ENCODE assay signal across 9 mouse cellular contexts in the genomic region with DNA sequence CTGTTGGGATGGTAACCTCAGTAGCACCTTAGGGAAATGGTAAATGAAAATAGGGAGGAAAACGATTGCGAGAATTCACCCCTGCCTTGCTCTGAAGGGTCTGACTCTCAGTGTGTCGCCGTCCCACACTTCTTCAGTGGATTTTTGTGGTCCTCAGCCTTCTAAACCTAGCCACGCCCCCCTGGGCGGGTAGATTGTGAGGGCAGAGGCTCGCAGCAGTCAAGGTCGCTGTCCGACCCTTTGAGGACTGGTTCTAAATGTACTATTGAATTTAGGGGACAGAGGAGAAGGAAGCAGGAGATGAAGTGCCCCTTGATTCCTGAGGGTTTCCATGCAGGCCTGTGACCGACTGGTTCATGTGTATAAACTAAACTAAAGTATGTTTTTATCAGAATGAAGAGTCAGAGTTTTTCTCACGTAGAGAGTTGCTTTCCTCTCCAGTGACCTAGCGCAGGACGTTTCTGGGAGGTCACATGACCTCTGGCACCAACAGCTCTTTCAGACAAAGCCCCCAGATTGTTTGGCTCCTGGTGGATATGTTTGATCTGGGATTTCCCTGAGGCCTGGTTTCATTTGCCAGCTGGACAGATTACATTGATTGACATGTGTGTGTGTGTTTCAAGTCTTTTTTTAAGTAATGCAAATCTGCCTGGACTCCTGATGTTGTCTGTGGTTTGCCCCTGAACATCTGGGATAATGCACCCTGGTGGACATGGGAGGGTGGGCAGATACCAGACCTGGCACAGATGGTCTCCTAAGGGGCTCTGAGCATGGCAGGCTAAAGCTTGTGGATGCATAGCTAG.
A peak's percentile ranks its signal among the peaks of the same experiment; 100 is the strongest.
DNase-seq lines count a peak whose midpoint lies in the region; ATAC-seq and TF ChIP-seq lines count a peak whose summit lies in the region.
"Had no signal": no experiment of that assay in that cellular context is flagged by ENCODE, and none has a peak within 500 bp of the region (broad histone marks: within the 10 kb centered on the region; RNA-seq: fewer than 3 reads in every experiment).

No protein-coding gene starts in this region.

- no peaks in the 10 kb centered on the region for H3K27me3 ChIP-seq in heart, postnatal 0 days (ENCODE audit: control insufficient read depth, insufficient read depth, low read length)
- H3K27me3 ChIP-seq in hindbrain, embryonic 16.5 days (replicated peaks; ENCODE audit: control insufficient read depth, insufficient read depth, low read length) = no peaks in the 10 kb centered on the region
- no peaks in the 10 kb centered on the region for H3K27me3 ChIP-seq in neural tube, embryonic 12.5 days (replicated peaks)
- H3K27me3 ChIP-seq: CH12.LX had no signal

- no peaks in the 10 kb centered on the region for H3K36me3 ChIP-seq in heart, postnatal 0 days (replicated peaks; ENCODE audit: control insufficient read depth, insufficient read depth, low read length)
- no peaks in the 10 kb centered on the region for H3K36me3 ChIP-seq in hindbrain, embryonic 16.5 days (ENCODE audit: control insufficient read depth, insufficient read depth, low read length)
- H3K36me3 ChIP-seq in neural tube, embryonic 12.5 days = no peaks in the 10 kb centered on the region

- peak overlapping the region; percentile 21 for H3K4me2 ChIP-seq in heart, postnatal 0 days (ENCODE audit: low read depth, low read length)
- peak overlapping the region; percentile 74 for H3K4me2 ChIP-seq in hindbrain, embryonic 16.5 days (ENCODE audit: low read length)
- peak overlapping the region; percentile 55 for H3K4me2 ChIP-seq in neural tube, embryonic 12.5 days (replicated peaks)

- no peak for DNase-seq in heart, postnatal 0 days (ENCODE audit: low spot score)
- no peak for DNase-seq in heart, postnatal 4 days
- peak; percentile 49 for DNase-seq in embryo, embryonic 9.5 days (ENCODE audit: extremely low spot score)
- DNase-seq in frontal cortex, postnatal 14 days (ENCODE audit: low spot score in 2 of 2) = no peak
- no peak for DNase-seq in thymus, postnatal 36 days
- no peak for DNase-seq in right cerebral cortex, postnatal 36 days (ENCODE audit: low spot score in 2 of 2)

- TF ChIP-seq EP300 in heart, postnatal 0 days (IDR thresholded peaks at IDR 0.05; ENCODE audit: low read depth) = no peak

- no peak overlapping the region for H3K9ac ChIP-seq in heart, postnatal 0 days (replicated peaks; ENCODE audit: low read depth, low read length)
- H3K9ac ChIP-seq in hindbrain, embryonic 16.5 days (ENCODE audit: low read depth, low read length) = peak overlapping the region; percentile 52
- H3K9ac ChIP-seq in neural tube, embryonic 12.5 days = no peak overlapping the region

- 0 out of 2 replicates have a peak overlapping the region, but pooled peaks have one; percentile 5 for H3K4me3 ChIP-seq in heart, postnatal 0 days (ENCODE audit: low read depth, low read length)
- H3K4me3 ChIP-seq in hindbrain, embryonic 16.5 days (ENCODE audit: low read length) = peak overlapping the region; percentile 42
- peak overlapping the region; percentile 16; the same call in 1 of the 2 replicates for H3K4me3 ChIP-seq in neural tube, embryonic 12.5 days

- no peaks in the 10 kb centered on the region for H3K9me3 ChIP-seq in heart, postnatal 0 days (replicated peaks; ENCODE audit: control insufficient read depth, low read length)
- no peaks in the 10 kb centered on the region for H3K9me3 ChIP-seq in hindbrain, embryonic 16.5 days (ENCODE audit: control insufficient read depth, low read length)
- H3K9me3 ChIP-seq in neural tube, embryonic 12.5 days = no peaks in the 10 kb centered on the region

- no peak for TF ChIP-seq CTCF in heart, postnatal 0 days (IDR thresholded peaks at IDR 0.05; ENCODE audit: low read depth)

- H3K27ac ChIP-seq in heart, postnatal 0 days (ENCODE audit: low read depth) = no peak overlapping the region
- H3K27ac ChIP-seq in hindbrain, embryonic 16.5 days (ENCODE audit: low read depth, low read length) = no peak overlapping the region
- H3K27ac ChIP-seq in neural tube, embryonic 12.5 days = no peak overlapping the region

- ATAC-seq in heart, postnatal 0 days (ENCODE audit: insufficient read depth, low read depth) = no peak
- ATAC-seq in hindbrain, embryonic 16.5 days = 0 out of 2 replicates have a peak, but pooled peaks have one; percentile 17
- 0 out of 2 replicates have a peak, but pooled peaks have one; percentile 4 for ATAC-seq in neural tube, embryonic 12.5 days (ENCODE audit: low FRiP score, low read depth)

- 11% methylated on average over 13 of the region's 13 CpGs for WGBS in heart, postnatal 0 days
- WGBS in hindbrain, embryonic 16.5 days = 13% methylated on average over 13 of the region's 13 CpGs
- 14% methylated on average over 13 of the region's 13 CpGs for WGBS in neural tube, embryonic 12.5 days

- H3K4me1 ChIP-seq in heart, postnatal 0 days (ENCODE audit: control insufficient read depth, insufficient read depth) = no peaks in the 10 kb centered on the region; the same call in 1 of the 2 replicates
- peaks cover 8% of the 10 kb centered on the region for H3K4me1 ChIP-seq in hindbrain, embryonic 16.5 days (ENCODE audit: control insufficient read depth, insufficient read depth, low read depth, low read length)
- H3K4me1 ChIP-seq in neural tube, embryonic 12.5 days = peaks cover 7% of the 10 kb centered on the region

Comparison
In these comparisons a context has a peak if more than half of its experiments do, and no peak if none do; other contexts are left out.
1. H3K4me2 ChIP-seq: peak in every context shown above with its lines; median percentile 74 in hindbrain, embryonic 16.5 days; 55 in neural tube, embryonic 12.5 days; 21 in heart, postnatal 0 days.